Mouse (Mus musculus) heart, postnatal 25 days (tissue): ENCODE data around the gene Trove2. TPM values are rescaled to one million over a fixed set of nuclear protein-coding genes. Genes with fewer than 3 reads are reported as not detected.

Source experiments
- DNase-seq: peaks from one replicate; pipeline ENCODE4 v3.0.0; 2022; ENCODE audit warnings: low spot score
- intact Hi-C: fragments of 180-260 bp; cut with DNase I; formaldehyde crosslinking; loops from one replicate; pipeline ENCODE4 v1.15.1; 2025
- total RNA-seq, 2 experiments: library from RNA; stranded (reverse); gene quantifications; 2 replicates each; pipeline ENCODE4 v1.2.3; 2021

Trove2 gene
- total RNA-seq = 1 to 10 TPM; 7.5 to 9.2 TPM

GRCm38 (mm10) chr1:143776446-143777411, at the start of gene Trove2, which contains the start of gene Uchl5:
TSS of gene Trove2 (minus strand) at chr1:143777068.
TSS of gene Uchl5 (plus strand) at chr1:143777272.
- intact Hi-C loops = loop anchor here (5.0 kb wide), 2 partner anchors 39 to 74 kb away; partner anchors contain the start of gene Cdc73
- peak; percentile 94 for DNase-seq

GRCm38 (mm10) chr1:143822677-143823076, 45.8 kb upstream of the Trove2 start:
- intact Hi-C loops = no loop called here
- DNase-seq = no peak

- intact Hi-C loops = no loop called here
- DNase-seq = no peak
These were observed 43.4 kb upstream of the Trove2 start for GRCm38 (mm10) chr1:143820096-143820877.

GRCm38 (mm10) chr1:143813676-143814360, 37.0 kb upstream of the Trove2 start:
- DNase-seq = peak; percentile 44
- intact Hi-C loops = loop anchor here (2.0 kb wide), 1 partner anchor 193 kb away; no protein-coding TSS in a partner anchor

GRCm38 (mm10) chr1:143809062-143809461, 32.2 kb upstream of the Trove2 start:
- intact Hi-C loops = no loop called here
- no peak for DNase-seq

GRCm38 (mm10) chr1:143803537-143803936, 26.7 kb upstream of the Trove2 start:
- no peak for DNase-seq
- intact Hi-C loops = loop anchor here (2.0 to 5.0 kb wide), 2 partner anchors 404 to 577 kb away; no protein-coding TSS in a partner anchor

GRCm38 (mm10) chr1:143788584-143789227, 11.8 kb upstream of the Trove2 start:
- no peak for DNase-seq
- intact Hi-C loops = no loop called here

GRCm38 (mm10) chr1:143777558-143778218, 820 bp upstream of the Trove2 start:
- no peak for DNase-seq
- intact Hi-C loops = loop anchor here (5.0 kb wide), 2 partner anchors 40 to 75 kb away; partner anchors contain the start of gene Cdc73

GRCm38 (mm10) chr1:143773909-143774308, 3.0 kb downstream of the Trove2 start:
- intact Hi-C loops = no loop called here
- no peak for DNase-seq

GRCm38 (mm10) chr1:143773082-143773481, 3.8 kb downstream of the Trove2 start:
- no peak for DNase-seq
- intact Hi-C loops = no loop called here

- intact Hi-C loops = no loop called here
These were observed 6.3 kb downstream of the Trove2 start for GRCm38 (mm10) chr1:143770444-143771109.

GRCm38 (mm10) chr1:143766238-143766637, 10.6 kb downstream of the Trove2 start:
- no peak for DNase-seq
- intact Hi-C loops = no loop called here

More at GRCm38 (mm10) chr1:143770444-143771109, 6.3 kb downstream of the Trove2 start:
- DNase-seq = no peak

- intact Hi-C loops = no loop called here
These were observed 11.1 kb downstream of the Trove2 start for GRCm38 (mm10) chr1:143765801-143766200.

GRCm38 (mm10) chr1:143764443-143764842, 12.4 kb downstream of the Trove2 start:
- intact Hi-C loops = no loop called here

More at GRCm38 (mm10) chr1:143765801-143766200, 11.1 kb downstream of the Trove2 start:
- DNase-seq = no peak

GRCm38 (mm10) chr1:143762159-143762558, 14.7 kb downstream of the Trove2 start:
- no peak for DNase-seq
- intact Hi-C loops = no loop called here

More at GRCm38 (mm10) chr1:143764443-143764842, 12.4 kb downstream of the Trove2 start:
- DNase-seq = no peak

GRCm38 (mm10) chr1:143745871-143746270, 31.0 kb downstream of the Trove2 start:
- intact Hi-C loops = no loop called here
- DNase-seq = no peak

GRCm38 (mm10) chr1:143742186-143742585, 34.7 kb downstream of the Trove2 start:
- no peak for DNase-seq
- intact Hi-C loops = no loop called here

- DNase-seq = no peak
- intact Hi-C loops = no loop called here
These were observed 35.5 kb downstream of the Trove2 start for GRCm38 (mm10) chr1:143741331-143741730.
